Mouse (Mus musculus) thymus, postnatal 0 days (tissue): ENCODE measurements around the gene Dclk1. TPM values are rescaled to one million over a fixed set of nuclear protein-coding genes. Genes with fewer than 3 reads are reported as not detected.

Experiments used
- DNase-seq: peaks from one replicate; pipeline ENCODE4 v3.0.0-alpha.2; 2015; ENCODE audit warnings: low spot score
- polyA plus RNA-seq: library from polyadenylated mRNA; unstranded; fragments of >200 nt; fragmentation: Nextera tagmentation; extraction: Ambion mirVana; gene quantifications from 2 replicates; pipeline ENCODE4 v1.2.1, GENCODE M21; 2015

Dclk1 gene
- polyA plus RNA-seq, 1 experiment from 2014 or later: 2.6 TPM

GRCm38 (mm10) chr3:55447486-55448460, 205.6 kb downstream of the Dclk1 start:
- DNase-seq: no peak

GRCm38 (mm10) chr3:55449148-55449547, 207.0 kb downstream of the Dclk1 start:
- no peak for DNase-seq

GRCm38 (mm10) chr3:55451035-55451434, 208.9 kb downstream of the Dclk1 start:
- no peak for DNase-seq

GRCm38 (mm10) chr3:55451877-55452276, 209.7 kb downstream of the Dclk1 start:
- no peak for DNase-seq

- DNase-seq: no peak
Observed at GRCm38 (mm10) chr3:55452464-55452863, 210.3 kb downstream of the Dclk1 start.

- no peak for DNase-seq
Observed at GRCm38 (mm10) chr3:55461092-55461491, 218.9 kb downstream of the Dclk1 start.

- peak; percentile 27 for DNase-seq
Observed at GRCm38 (mm10) chr3:55461685-55462655, 219.8 kb downstream of the Dclk1 start.

GRCm38 (mm10) chr3:55462904-55463668, 220.9 kb downstream of the Dclk1 start:
- DNase-seq: no peak

- DNase-seq: no peak
Observed at GRCm38 (mm10) chr3:55464226-55464625, 222.1 kb downstream of the Dclk1 start.

GRCm38 (mm10) chr3:55465785-55466184, 223.6 kb downstream of the Dclk1 start:
- DNase-seq: no peak

GRCm38 (mm10) chr3:55466348-55466747, 224.2 kb downstream of the Dclk1 start:
- DNase-seq: no peak

- no peak for DNase-seq
Observed at GRCm38 (mm10) chr3:55472110-55472509, 229.9 kb downstream of the Dclk1 start, which contains the start of gene Gm21954. Gm21954 (minus strand) TSS chr3:55472210.

GRCm38 (mm10) chr3:55473146-55473545, 231.0 kb downstream of the Dclk1 start:
- no peak for DNase-seq

- DNase-seq: no peak
Observed at GRCm38 (mm10) chr3:55476694-55477093, 234.5 kb downstream of the Dclk1 start.

- DNase-seq: no peak
Observed at GRCm38 (mm10) chr3:55479306-55479705, 237.1 kb downstream of the Dclk1 start.

GRCm38 (mm10) chr3:55481140-55481539, 239.0 kb downstream of the Dclk1 start:
- no peak for DNase-seq

GRCm38 (mm10) chr3:55483328-55483727, 241.2 kb downstream of the Dclk1 start:
- no peak for DNase-seq

GRCm38 (mm10) chr3:55489231-55489990, 247.2 kb downstream of the Dclk1 start:
- DNase-seq: no peak

- DNase-seq: no peak
Observed at GRCm38 (mm10) chr3:55492021-55492420, 249.9 kb downstream of the Dclk1 start.

- DNase-seq: no peak
Observed at GRCm38 (mm10) chr3:55494348-55494747, 252.2 kb downstream of the Dclk1 start.
